Mouse (Mus musculus) liver, adult 10 weeks (tissue): ENCODE results near the gene Herpud1. TPM values are rescaled to one million over a fixed set of nuclear protein-coding genes. Genes with fewer than 3 reads are reported as not detected.

ENCODE experiments used
- polyA plus RNA-seq: library from polyadenylated mRNA; stranded (reverse); fragments of 350-450 nt; fragmentation: Illumina TruSeq; extraction: RNeasy Lipid Tissue Mini Kit (QIAGEN cat#74804); gene quantifications from one replicate; pipeline ENCODE4 v1.2.3, GENCODE M21; 2014; ENCODE audit warnings: low read depth, low replicate concordance

Gene Herpud1
- polyA plus RNA-seq = 193 TPM

GRCm38 (mm10) chr8:94386214-94387026 is at the start of gene Herpud1:
Herpud1 (plus strand) TSS chr8:94386438.

GRCm38 (mm10) chr8:94433981-94434466 is 47.8 kb downstream of the Herpud1 start, which contains the start of gene Nlrc5:
Nlrc5 (plus strand) TSS chr8:94434356.

Other genes starting within 250 kb of the Herpud1 start
- not detected for gene Mt4, start 249.2 kb upstream of the Herpud1 start, polyA plus RNA-seq
- gene Mt3, start 233.8 kb upstream of the Herpud1 start, polyA plus RNA-seq = not detected
- gene Mt2, start 213.8 kb upstream of the Herpud1 start, polyA plus RNA-seq = 9.5 TPM
- 10.4 TPM for gene Mt1, start 207.4 kb upstream of the Herpud1 start, polyA plus RNA-seq
- gene Nup93, start 171.9 kb upstream of the Herpud1 start, polyA plus RNA-seq = 4.3 TPM
- not detected for gene Slc12a3, start 57.2 kb upstream of the Herpud1 start, polyA plus RNA-seq
- 18.6 TPM for gene Nlrc5, start 47.9 kb downstream of the Herpud1 start, polyA plus RNA-seq
- 4.4 TPM for gene Cpne2, start 146.6 kb downstream of the Herpud1 start, polyA plus RNA-seq
- 24.9 TPM for gene Rspry1, start 215.5 kb downstream of the Herpud1 start, polyA plus RNA-seq
- 27.8 TPM for gene Fam192a, start 215.6 kb downstream of the Herpud1 start, polyA plus RNA-seq